Mouse (Mus musculus): ENCODE measurements around the gene Dnm2. TPM values are rescaled to one million over a fixed set of nuclear protein-coding genes. Genes with fewer than 3 reads are reported as not detected.

Dnm2 gene
- polyA plus RNA-seq, 1 experiment from 2014 or later, result 75.3 TPM

- no peak overlapping the region for H3K9ac ChIP-seq
- no peak for ATAC-seq (ENCODE audit: insufficient number of reproducible peaks, insufficient read depth, low FRiP score, low TSS enrichment)
- no peak overlapping the region for H3K27ac ChIP-seq
- H3K4me2 ChIP-seq (replicated peaks), result no peak overlapping the region
- 0 out of 2 replicates have a peak, but pooled peaks cover 5% of the 10 kb centered on the region for H3K36me3 ChIP-seq
- 98% methylated on average over 2 of the region's 2 CpGs for WGBS
- H3K27me3 ChIP-seq, result no peaks in the 10 kb centered on the region
- H3K9me3 ChIP-seq, result no peaks in the 10 kb centered on the region
- H3K4me1 ChIP-seq, result no peaks in the 10 kb centered on the region
- no peak overlapping the region for H3K4me3 ChIP-seq
Measured at GRCm38 (mm10) chr9:21447778-21448177, 23.1 kb downstream of the Dnm2 start.

GRCm38 (mm10) chr9:21449710-21450109 is 25.0 kb downstream of the Dnm2 start:
- H3K27ac ChIP-seq, result no peak overlapping the region
- 0 out of 2 replicates have a peak, but pooled peaks cover 2% of the 10 kb centered on the region for H3K36me3 ChIP-seq
- H3K4me3 ChIP-seq, result no peak overlapping the region
- no peak for ATAC-seq (ENCODE audit: insufficient number of reproducible peaks, insufficient read depth, low FRiP score, low TSS enrichment)
- no peaks in the 10 kb centered on the region for H3K27me3 ChIP-seq
- H3K9ac ChIP-seq, result no peak overlapping the region
- H3K9me3 ChIP-seq, result no peaks in the 10 kb centered on the region
- no peak overlapping the region for H3K4me2 ChIP-seq (replicated peaks)
- H3K4me1 ChIP-seq, result no peaks in the 10 kb centered on the region
- 81% methylated on average over 2 of the region's 2 CpGs for WGBS

DNA sequence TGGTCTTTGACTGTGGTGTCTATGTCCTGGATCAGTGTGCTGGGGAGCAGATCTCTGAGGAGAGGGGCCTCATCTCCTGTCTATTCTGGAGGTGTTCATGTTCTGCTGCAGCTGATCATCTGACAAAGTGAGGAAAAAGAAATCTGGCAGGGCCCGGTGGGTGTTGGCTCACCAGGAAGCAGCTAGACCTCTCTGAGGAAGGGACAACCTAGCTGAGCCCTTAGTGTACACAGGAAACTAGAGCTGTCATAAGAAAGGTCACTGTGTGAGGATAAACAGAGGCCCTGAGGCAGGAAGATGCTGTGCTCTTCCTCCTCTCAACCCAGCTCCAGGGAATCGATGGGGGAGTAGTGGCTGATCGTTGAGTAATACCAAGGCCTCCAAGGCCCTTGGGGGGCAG is 25.6 kb downstream of the Dnm2 start:
- Histone ChIP-seq H3K4me2 (replicated peaks) (no peak overlapping the region), H3K9ac (no peak overlapping the region), H3K4me1 (no peaks in the 10 kb centered on the region), H3K4me3 (no peak overlapping the region), H3K36me3 (no peaks in the 10 kb centered on the region), H3K27ac (no peak overlapping the region), H3K9me3 (no peaks in the 10 kb centered on the region), H3K27me3 (no peaks in the 10 kb centered on the region)
- WGBS, result 82% methylated on average over 3 of the region's 3 CpGs
- no peak for ATAC-seq (ENCODE audit: insufficient number of reproducible peaks, insufficient read depth, low FRiP score, low TSS enrichment)

DNA sequence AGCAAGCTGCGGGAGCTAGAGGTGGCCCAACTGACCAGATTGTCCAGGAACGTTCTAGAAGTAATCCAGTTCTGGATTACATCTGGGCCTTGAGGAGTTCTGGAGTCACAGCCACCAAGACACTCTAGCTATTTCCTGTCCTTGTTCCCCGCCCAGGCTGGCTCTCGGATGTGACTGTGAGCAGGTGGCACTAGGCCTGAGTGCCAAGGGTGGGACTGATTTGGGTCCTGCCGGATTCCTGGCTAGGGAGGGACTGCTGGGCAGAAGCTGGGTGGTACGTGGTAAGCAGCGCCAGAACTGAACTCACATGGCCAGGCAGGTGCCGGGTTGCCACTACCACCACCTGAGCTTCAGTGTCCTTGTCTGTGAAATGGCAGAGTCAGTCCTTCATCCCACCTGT is 26.7 kb downstream of the Dnm2 start:
- Histone ChIP-seq H3K9ac (no peak overlapping the region), H3K27me3 (no peaks in the 10 kb centered on the region), H3K4me3 (no peak overlapping the region), H3K9me3 (no peaks in the 10 kb centered on the region), H3K27ac (no peak overlapping the region), H3K4me2 (replicated peaks) (no peak overlapping the region), H3K4me1 (no peaks in the 10 kb centered on the region), H3K36me3 (no peaks in the 10 kb centered on the region)
- no peak for ATAC-seq (ENCODE audit: insufficient number of reproducible peaks, insufficient read depth, low FRiP score, low TSS enrichment)
- 85% methylated on average over 8 of the region's 8 CpGs for WGBS

- H3K9ac ChIP-seq, result no peak overlapping the region
Measured at GRCm38 (mm10) chr9:21451870-21452269, 27.2 kb downstream of the Dnm2 start.

GRCm38 (mm10) chr9:21453003-21453402 is 28.3 kb downstream of the Dnm2 start:
- no peak overlapping the region for H3K4me3 ChIP-seq
- H3K4me1 ChIP-seq, result no peaks in the 10 kb centered on the region
- 89% methylated on average over 7 of the region's 7 CpGs for WGBS
- H3K9ac ChIP-seq, result no peak overlapping the region
- no peak overlapping the region for H3K4me2 ChIP-seq (replicated peaks)
- H3K27ac ChIP-seq, result no peak overlapping the region
- H3K27me3 ChIP-seq, result no peaks in the 10 kb centered on the region
- no peak for ATAC-seq (ENCODE audit: insufficient number of reproducible peaks, insufficient read depth, low FRiP score, low TSS enrichment)
- no peaks in the 10 kb centered on the region for H3K36me3 ChIP-seq
- no peaks in the 10 kb centered on the region for H3K9me3 ChIP-seq

More at GRCm38 (mm10) chr9:21451870-21452269, 27.2 kb downstream of the Dnm2 start:
- Histone ChIP-seq H3K4me1 (no peaks in the 10 kb centered on the region), H3K36me3 (no peaks in the 10 kb centered on the region), H3K4me2 (replicated peaks) (no peak overlapping the region), H3K27ac (no peak overlapping the region), H3K4me3 (no peak overlapping the region), H3K27me3 (no peaks in the 10 kb centered on the region), H3K9me3 (no peaks in the 10 kb centered on the region)
- WGBS, result 72% methylated on average over 8 of the region's 8 CpGs
- no peak for ATAC-seq (ENCODE audit: insufficient number of reproducible peaks, insufficient read depth, low FRiP score, low TSS enrichment)

DNA sequence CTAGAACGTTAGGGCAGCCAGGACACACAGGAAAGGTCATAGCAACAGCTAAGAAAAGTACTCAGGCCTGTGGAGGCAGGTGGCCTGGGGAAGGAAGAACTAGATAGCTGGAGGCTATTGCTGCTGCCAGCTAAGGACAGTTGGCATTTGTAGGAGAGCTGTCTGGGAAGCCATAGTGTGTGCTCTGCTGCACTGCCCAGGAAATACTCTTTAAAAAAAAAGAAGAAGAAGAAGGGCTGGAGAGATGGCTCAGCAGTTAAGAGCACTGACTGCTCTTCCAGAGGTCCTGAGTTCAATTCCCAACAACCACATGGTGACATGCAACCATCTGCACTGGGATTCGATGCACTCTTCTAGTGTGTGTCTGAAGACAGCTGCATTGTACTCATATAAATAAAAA is 28.8 kb downstream of the Dnm2 start:
- no peaks in the 10 kb centered on the region for H3K9me3 ChIP-seq
- no peak overlapping the region for H3K4me3 ChIP-seq
- no peak for ATAC-seq (ENCODE audit: insufficient number of reproducible peaks, insufficient read depth, low FRiP score, low TSS enrichment)
- no peak overlapping the region for H3K4me2 ChIP-seq (replicated peaks)
- no peaks in the 10 kb centered on the region for H3K36me3 ChIP-seq
- no peaks in the 10 kb centered on the region for H3K4me1 ChIP-seq
- 81% methylated on average over 2 of the region's 2 CpGs for WGBS
- H3K27me3 ChIP-seq, result no peaks in the 10 kb centered on the region
- H3K9ac ChIP-seq, result no peak overlapping the region
- no peak overlapping the region for H3K27ac ChIP-seq

DNA sequence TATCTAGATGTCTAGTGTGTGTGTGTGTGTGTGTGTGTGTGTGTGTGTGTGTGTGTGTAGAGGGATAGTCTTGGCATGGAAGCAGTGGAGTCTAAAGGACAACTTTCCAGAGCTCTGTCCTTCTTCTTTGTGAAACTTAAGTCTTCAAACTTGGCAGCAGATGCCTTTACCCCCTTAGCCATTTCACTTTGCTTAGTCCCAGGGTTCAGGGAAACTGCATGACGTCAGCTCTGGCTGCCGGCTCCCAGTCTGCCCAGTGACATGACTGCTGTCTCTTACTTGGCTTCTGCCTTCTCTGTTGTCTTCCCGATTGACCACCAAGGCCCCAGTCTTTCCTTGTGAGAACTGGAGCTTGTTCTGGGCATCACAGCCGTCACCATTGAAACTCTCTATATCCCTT is 29.8 kb downstream of the Dnm2 start:
- H3K36me3 ChIP-seq, result 0 out of 2 replicates have a peak, but pooled peaks cover 5% of the 10 kb centered on the region
- no peak overlapping the region for H3K4me3 ChIP-seq
- WGBS, result 86% methylated on average over 4 of the region's 4 CpGs
- no peaks in the 10 kb centered on the region for H3K27me3 ChIP-seq
- no peak overlapping the region for H3K4me2 ChIP-seq (replicated peaks)
- H3K27ac ChIP-seq, result no peak overlapping the region
- H3K9ac ChIP-seq, result no peak overlapping the region
- H3K9me3 ChIP-seq, result no peaks in the 10 kb centered on the region
- ATAC-seq (ENCODE audit: insufficient number of reproducible peaks, insufficient read depth, low FRiP score, low TSS enrichment), result no peak
- H3K4me1 ChIP-seq, result no peaks in the 10 kb centered on the region

- Histone ChIP-seq H3K9me3 (no peaks in the 10 kb centered on the region), H3K9ac (no peak overlapping the region), H3K4me1 (no peaks in the 10 kb centered on the region), H3K4me3 (no peak overlapping the region), H3K27me3 (no peaks in the 10 kb centered on the region), H3K27ac (no peak overlapping the region), H3K36me3 (peaks cover 12% of the 10 kb centered on the region; the same call in 1 of the 2 replicates), H3K4me2 (replicated peaks) (no peak overlapping the region)
- ATAC-seq (ENCODE audit: insufficient number of reproducible peaks, insufficient read depth, low FRiP score, low TSS enrichment), result no peak
- 71% methylated on average over 4 of the region's 4 CpGs for WGBS
Measured at GRCm38 (mm10) chr9:21455103-21455770, 30.5 kb downstream of the Dnm2 start.

DNA sequence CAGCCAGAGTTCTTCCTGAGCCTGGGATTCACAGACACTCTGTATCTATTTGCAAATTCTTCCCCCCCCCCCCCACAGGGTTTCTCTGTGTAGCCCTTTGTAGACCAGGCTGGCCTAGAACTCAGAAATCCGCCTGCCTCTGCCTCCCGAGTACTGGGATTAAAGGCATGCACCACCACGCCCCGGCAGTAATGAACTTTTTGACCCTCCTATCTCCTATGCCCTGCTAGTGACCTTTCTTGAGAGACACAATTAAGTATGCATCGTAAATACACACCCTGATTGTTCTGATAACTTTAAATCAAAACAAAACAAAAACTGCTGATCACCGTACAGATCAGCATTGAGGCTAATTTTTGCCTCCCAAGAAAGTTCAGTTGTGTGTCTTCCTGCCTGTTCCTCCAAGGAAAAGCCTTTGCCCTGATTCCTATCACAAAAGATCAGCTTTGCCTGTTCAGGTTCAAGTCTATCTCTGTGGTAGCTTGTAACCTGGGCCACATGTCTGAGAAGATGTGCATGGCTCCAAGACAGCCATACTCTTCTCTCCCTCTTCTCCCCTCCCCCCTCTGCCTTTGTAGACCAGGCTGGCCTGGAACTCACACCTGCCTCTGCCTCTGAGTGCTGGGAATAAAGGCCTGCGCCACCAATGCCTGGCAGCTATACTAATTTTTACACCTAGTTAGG is 31.7 kb downstream of the Dnm2 start:
- WGBS, result 89% methylated on average over 7 of the region's 7 CpGs
- H3K4me3 ChIP-seq, result no peak overlapping the region
- H3K36me3 ChIP-seq, result peaks cover 12% of the 10 kb centered on the region; the same call in 1 of the 2 replicates
- no peaks in the 10 kb centered on the region for H3K27me3 ChIP-seq
- H3K4me2 ChIP-seq (replicated peaks), result no peak overlapping the region
- H3K4me1 ChIP-seq, result no peaks in the 10 kb centered on the region
- no peaks in the 10 kb centered on the region for H3K9me3 ChIP-seq
- no peak overlapping the region for H3K27ac ChIP-seq
- H3K9ac ChIP-seq, result no peak overlapping the region
- ATAC-seq (ENCODE audit: insufficient number of reproducible peaks, insufficient read depth, low FRiP score, low TSS enrichment), result no peak

GRCm38 (mm10) chr9:21456930-21457634 is 32.4 kb downstream of the Dnm2 start:
- H3K27me3 ChIP-seq, result no peaks in the 10 kb centered on the region
- no peak overlapping the region for H3K27ac ChIP-seq
- H3K36me3 ChIP-seq, result peaks cover 12% of the 10 kb centered on the region; the same call in 1 of the 2 replicates
- no peaks in the 10 kb centered on the region for H3K9me3 ChIP-seq
- no peak for ATAC-seq (ENCODE audit: insufficient number of reproducible peaks, insufficient read depth, low FRiP score, low TSS enrichment)
- WGBS, result 80% methylated on average over 10 of the region's 10 CpGs
- no peak overlapping the region for H3K4me2 ChIP-seq (replicated peaks)
- no peak overlapping the region for H3K4me3 ChIP-seq
- no peak overlapping the region for H3K9ac ChIP-seq
- no peaks in the 10 kb centered on the region for H3K4me1 ChIP-seq

GRCm38 (mm10) chr9:21458821-21459220 is 34.1 kb downstream of the Dnm2 start:
- H3K9ac ChIP-seq, result no peak overlapping the region
- WGBS, result 99% methylated on average over 3 of the region's 3 CpGs

More at GRCm38 (mm10) chr9:21458821-21459220, 34.1 kb downstream of the Dnm2 start:
- Histone ChIP-seq H3K27ac (no peak overlapping the region), H3K4me2 (replicated peaks) (no peak overlapping the region), H3K36me3 (peaks cover 12% of the 10 kb centered on the region; the same call in 1 of the 2 replicates), H3K27me3 (no peaks in the 10 kb centered on the region), H3K4me3 (no peak overlapping the region), H3K4me1 (no peaks in the 10 kb centered on the region), H3K9me3 (no peaks in the 10 kb centered on the region)
- ATAC-seq (ENCODE audit: insufficient number of reproducible peaks, insufficient read depth, low FRiP score, low TSS enrichment), result no peak

Measured in embryonic facial prominence, embryonic 12.5 days (tissue).